Mouse (Mus musculus): ENCODE measurements at regions not wholly inside any gene's neighbourhood (a gene's known extent, or its start where the extent isn't known, plus 50 kb on each side); places are given as distances from the start of the nearest gene placed in this dataset.

DNA sequence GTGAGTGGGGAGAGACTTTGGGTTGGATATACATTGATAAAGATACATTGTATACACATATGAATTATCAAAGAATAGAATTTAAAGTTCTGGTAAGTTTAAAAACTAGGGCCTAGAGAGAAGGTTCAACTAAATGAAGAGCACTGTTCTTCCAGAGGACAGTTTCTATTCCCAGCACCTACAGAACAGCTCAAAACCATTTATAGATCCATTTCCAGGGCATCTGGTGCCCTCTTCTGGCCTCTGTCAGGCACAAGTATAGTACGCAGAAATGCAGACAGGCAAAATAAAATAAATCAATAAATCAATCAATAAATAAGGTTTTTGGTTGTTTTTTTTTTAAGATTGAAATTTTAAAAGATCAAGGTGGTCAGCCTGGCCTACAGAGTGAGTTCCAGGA, 70.8 kb downstream of the Tomm20 start:
- TF ChIP-seq CTCF (IDR thresholded peaks at IDR 0.05) = peak; percentile 41
- no peak for TF ChIP-seq EP300 (IDR thresholded peaks at IDR 0.05)
